Mouse (Mus musculus): ENCODE data around the gene Atg16l2. TPM values are rescaled to one million over a fixed set of nuclear protein-coding genes. Genes with fewer than 3 reads are reported as not detected.

Gene Atg16l2
- total RNA-seq, 1 experiment: 24.2 TPM

DNA sequence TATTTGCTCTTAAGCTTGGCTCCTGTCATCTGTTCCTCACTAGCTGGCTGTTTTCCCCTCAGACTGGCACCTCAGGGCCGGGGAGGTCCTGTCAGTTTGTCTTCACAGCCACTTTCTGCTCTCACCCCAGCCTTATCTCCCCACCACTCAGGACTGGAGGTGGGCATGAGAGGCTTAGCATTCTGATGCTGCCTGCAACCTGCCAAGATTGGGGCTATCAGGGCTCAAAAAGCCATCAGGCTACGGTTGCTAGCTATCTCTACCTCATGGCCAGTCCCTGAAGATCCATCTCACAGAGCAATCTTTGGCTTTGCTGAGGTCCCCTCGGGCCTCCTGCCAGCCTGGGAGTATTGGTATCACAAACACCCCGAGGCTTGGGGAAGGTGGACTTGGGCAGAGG, 16.8 kb upstream of the Atg16l2 start:
- H3K27ac ChIP-seq (ENCODE audit: insufficient read depth, low read depth, low read length, poor library complexity, severe bottlenecking): no peak overlapping the region
- no peak for TF ChIP-seq CHD2 (IDR thresholded peaks at IDR 0.05; ENCODE audit: low read depth, low read length)
- no peak for TF ChIP-seq HCFC1 (IDR thresholded peaks at IDR 0.05; ENCODE audit: borderline replicate concordance, insufficient read depth, low read length)
- no peak for TF ChIP-seq ZC3H11A (IDR thresholded peaks at IDR 0.05; ENCODE audit: borderline replicate concordance, low read depth, low read length)
- TF ChIP-seq ZNF384 (IDR thresholded peaks at IDR 0.05; ENCODE audit: low read depth, low read length): no peak
- TF ChIP-seq MAFK (IDR thresholded peaks at IDR 0.05; ENCODE audit: insufficient read depth, low read depth, low read length): no peak
- in situ Hi-C loops (cut with MboI; ENCODE audit: low sequenced_read_pairs in 2 of 2, unreplicated experiment in 2 of 2): no loop called here
- DNase-seq (ENCODE audit: low read depth, low spot score): no peak
- H3K9me3 ChIP-seq (ENCODE audit: control insufficient read depth, insufficient read depth, low read depth, low read length): no peaks in the 10 kb centered on the region
- H3K4me1 ChIP-seq (ENCODE audit: control insufficient read depth in 2 of 2, insufficient read depth in 2 of 2, low read length in 2 of 2, poor library complexity in 1 of 2): peaks cover 0 to 5% of the 10 kb centered on the region in 2 experiments; a peak in 1 of 4 replicates
- H3K4me3 ChIP-seq (ENCODE audit: insufficient read depth in 1 of 2, low read depth in 1 of 2, low read length in 2 of 2, poor library complexity in 1 of 2, severe bottlenecking in 1 of 2): no peak overlapping the region
- H3K36me3 ChIP-seq (ENCODE audit: control insufficient read depth, insufficient read depth, low read length, poor library complexity, severe bottlenecking): no peaks in the 10 kb centered on the region
- no peak overlapping the region for H3K9ac ChIP-seq (ENCODE audit: insufficient read depth, low read depth, low read length, poor library complexity, severe bottlenecking)

DNA sequence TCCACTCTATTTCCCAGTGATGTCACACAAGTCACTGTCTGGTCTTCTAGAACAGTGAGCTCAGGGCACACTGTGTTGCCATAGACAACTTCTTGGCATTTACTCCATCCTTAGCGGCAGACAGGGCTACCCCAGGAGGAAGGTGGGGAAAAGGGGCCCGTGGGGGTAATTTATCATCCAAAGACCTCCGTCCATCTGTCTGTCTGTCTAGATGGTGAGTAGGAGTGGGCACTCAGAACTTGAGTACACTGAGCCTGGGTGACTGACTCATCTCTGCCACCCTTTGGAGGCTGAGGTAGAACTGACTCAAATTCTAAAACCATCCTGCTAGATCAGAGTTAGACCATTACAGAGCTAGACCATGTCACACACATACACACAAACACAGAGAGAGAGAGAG, 15.0 kb upstream of the Atg16l2 start, which contains the start of gene Stard10:
TSS of gene Stard10 (plus strand) at position 73 of the 400 bp plus-strand sequence.
- no peaks in the 10 kb centered on the region for H3K36me3 ChIP-seq (ENCODE audit: control insufficient read depth, insufficient read depth, low read length, poor library complexity, severe bottlenecking)
- 0 out of 4 replicates have a peak, but pooled peaks cover 0 to 2% of the 10 kb centered on the region in 2 experiments for H3K4me1 ChIP-seq (ENCODE audit: control insufficient read depth in 2 of 2, insufficient read depth in 2 of 2, low read length in 2 of 2, poor library complexity in 1 of 2)
- no peak for TF ChIP-seq CHD2 (IDR thresholded peaks at IDR 0.05; ENCODE audit: low read depth, low read length)
- no peak for TF ChIP-seq ZC3H11A (IDR thresholded peaks at IDR 0.05; ENCODE audit: borderline replicate concordance, low read depth, low read length)
- TF ChIP-seq MAFK (IDR thresholded peaks at IDR 0.05; ENCODE audit: insufficient read depth, low read depth, low read length): no peak
- no peak for TF ChIP-seq ZNF384 (IDR thresholded peaks at IDR 0.05; ENCODE audit: low read depth, low read length)
- TF ChIP-seq HCFC1 (IDR thresholded peaks at IDR 0.05; ENCODE audit: borderline replicate concordance, insufficient read depth, low read length): no peak
- DNase-seq (ENCODE audit: low read depth, low spot score): no peak
- no peak within 1 kb of the TSS for H3K27ac ChIP-seq (ENCODE audit: insufficient read depth, low read depth, low read length, poor library complexity, severe bottlenecking)
- H3K9me3 ChIP-seq (ENCODE audit: control insufficient read depth, insufficient read depth, low read depth, low read length): no peaks in the 10 kb centered on the region
- H3K9ac ChIP-seq (ENCODE audit: insufficient read depth, low read depth, low read length, poor library complexity, severe bottlenecking): no peak within 1 kb of the TSS
- no peak within 1 kb of the TSS for H3K4me3 ChIP-seq (ENCODE audit: insufficient read depth in 1 of 2, low read depth in 1 of 2, low read length in 2 of 2, poor library complexity in 1 of 2, severe bottlenecking in 1 of 2)
- in situ Hi-C loops (cut with MboI; ENCODE audit: low sequenced_read_pairs in 2 of 2, unreplicated experiment in 2 of 2): no loop called here

DNA sequence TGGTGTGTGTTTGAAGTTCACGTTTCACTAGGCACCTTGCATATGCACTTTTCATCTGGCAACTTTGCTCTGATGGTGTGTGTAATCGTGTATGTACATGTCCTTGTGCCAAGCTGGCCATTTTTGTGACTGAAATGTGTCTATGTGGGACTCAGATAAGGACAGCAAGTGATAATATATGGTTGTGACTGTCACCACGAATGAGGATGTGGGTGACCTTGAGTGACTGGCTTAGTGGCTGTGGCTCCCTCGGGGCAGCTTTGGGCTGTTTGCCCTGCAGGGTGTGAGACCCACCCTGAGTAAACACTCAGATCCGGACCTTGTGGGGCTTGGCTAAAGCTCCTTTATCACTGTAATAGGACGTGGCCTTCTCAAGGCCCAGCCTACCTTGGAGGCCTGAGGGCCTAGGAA, 14.5 kb upstream of the Atg16l2 start:
- 0 out of 4 replicates have a peak, but pooled peaks cover 0 to 2% of the 10 kb centered on the region in 2 experiments for H3K4me1 ChIP-seq (ENCODE audit: control insufficient read depth in 2 of 2, insufficient read depth in 2 of 2, low read length in 2 of 2, poor library complexity in 1 of 2)
- no peaks in the 10 kb centered on the region for H3K9me3 ChIP-seq (ENCODE audit: control insufficient read depth, insufficient read depth, low read depth, low read length)
- H3K36me3 ChIP-seq (ENCODE audit: control insufficient read depth, insufficient read depth, low read length, poor library complexity, severe bottlenecking): no peaks in the 10 kb centered on the region
- H3K27ac ChIP-seq (ENCODE audit: insufficient read depth, low read depth, low read length, poor library complexity, severe bottlenecking): no peak overlapping the region
- DNase-seq (ENCODE audit: low read depth, low spot score): no peak
- H3K4me3 ChIP-seq (ENCODE audit: insufficient read depth in 1 of 2, low read depth in 1 of 2, low read length in 2 of 2, poor library complexity in 1 of 2, severe bottlenecking in 1 of 2): no peak overlapping the region
- no peak overlapping the region for H3K9ac ChIP-seq (ENCODE audit: insufficient read depth, low read depth, low read length, poor library complexity, severe bottlenecking)
- in situ Hi-C loops (cut with MboI; ENCODE audit: low sequenced_read_pairs in 2 of 2, unreplicated experiment in 2 of 2): no loop called here
- TF ChIP-seq MAFK (IDR thresholded peaks at IDR 0.05; ENCODE audit: insufficient read depth, low read depth, low read length): no peak
- TF ChIP-seq ZC3H11A (IDR thresholded peaks at IDR 0.05; ENCODE audit: borderline replicate concordance, low read depth, low read length): no peak
- no peak for TF ChIP-seq CHD2 (IDR thresholded peaks at IDR 0.05; ENCODE audit: low read depth, low read length)
- TF ChIP-seq ZNF384 (IDR thresholded peaks at IDR 0.05; ENCODE audit: low read depth, low read length): no peak
- no peak for TF ChIP-seq HCFC1 (IDR thresholded peaks at IDR 0.05; ENCODE audit: borderline replicate concordance, insufficient read depth, low read length)

DNA sequence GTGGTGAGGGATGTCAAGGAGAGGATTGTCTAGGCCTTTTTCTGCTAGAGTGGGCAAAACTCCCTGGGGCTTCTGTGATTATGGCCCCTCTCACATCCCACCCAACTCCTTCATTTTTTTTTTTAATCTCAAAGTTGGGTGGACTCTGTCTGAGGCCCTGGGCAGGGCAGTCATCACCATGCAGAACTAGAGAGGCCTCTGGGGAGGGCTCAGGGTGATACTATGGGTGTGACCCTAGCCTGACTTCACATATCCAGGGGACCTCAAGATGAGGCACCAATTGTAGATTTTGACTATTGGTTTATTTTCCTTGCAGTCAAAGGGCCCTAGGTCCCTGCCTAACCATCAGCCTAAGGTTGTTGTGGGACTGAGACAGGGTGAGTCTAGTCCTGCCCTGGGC, 13.6 kb upstream of the Atg16l2 start:
- Histone ChIP-seq H3K27ac (ENCODE audit: insufficient read depth, low read depth, low read length, poor library complexity, severe bottlenecking) (no peak overlapping the region), H3K4me1 (ENCODE audit: control insufficient read depth in 2 of 2, insufficient read depth in 2 of 2, low read length in 2 of 2, poor library complexity in 1 of 2) (0 out of 4 replicates have a peak, but pooled peaks cover 0 to 2% of the 10 kb centered on the region in 2 experiments), H3K36me3 (ENCODE audit: control insufficient read depth, insufficient read depth, low read length, poor library complexity, severe bottlenecking) (no peaks in the 10 kb centered on the region), H3K9me3 (ENCODE audit: control insufficient read depth, insufficient read depth, low read depth, low read length) (no peaks in the 10 kb centered on the region), H3K4me3 (ENCODE audit: insufficient read depth in 1 of 2, low read depth in 1 of 2, low read length in 2 of 2, poor library complexity in 1 of 2, severe bottlenecking in 1 of 2) (no peak overlapping the region), H3K9ac (ENCODE audit: insufficient read depth, low read depth, low read length, poor library complexity, severe bottlenecking) (no peak overlapping the region)
- no peak for DNase-seq (ENCODE audit: low read depth, low spot score)
- in situ Hi-C loops (cut with MboI; ENCODE audit: low sequenced_read_pairs in 2 of 2, unreplicated experiment in 2 of 2): no loop called here
- no peak for TF ChIP-seq HCFC1 (IDR thresholded peaks at IDR 0.05; ENCODE audit: borderline replicate concordance, insufficient read depth, low read length)
- TF ChIP-seq MAFK (IDR thresholded peaks at IDR 0.05; ENCODE audit: insufficient read depth, low read depth, low read length): no peak
- no peak for TF ChIP-seq ZNF384 (IDR thresholded peaks at IDR 0.05; ENCODE audit: low read depth, low read length)
- TF ChIP-seq CHD2 (IDR thresholded peaks at IDR 0.05; ENCODE audit: low read depth, low read length): no peak
- no peak for TF ChIP-seq ZC3H11A (IDR thresholded peaks at IDR 0.05; ENCODE audit: borderline replicate concordance, low read depth, low read length)
